Mouse (Mus musculus): ENCODE results near the gene Il17rd. TPM values are rescaled to one million over a fixed set of nuclear protein-coding genes. Genes with fewer than 3 reads are reported as not detected.

Il17rd gene
- total RNA-seq, 2 experiments from 2014 or later, result 3.3 to 3.7 TPM

- no peak for DNase-seq
These were observed 110.7 kb downstream of the Il17rd start for GRCm38 (mm10) chr14:27149401-27149800.

- DNase-seq, result no peak
These were observed 111.4 kb downstream of the Il17rd start for GRCm38 (mm10) chr14:27150011-27150640.

- DNase-seq, result no peak
These were observed 112.7 kb downstream of the Il17rd start for GRCm38 (mm10) chr14:27151432-27151831.

- DNase-seq, result no peak
These were observed 116.3 kb downstream of the Il17rd start for GRCm38 (mm10) chr14:27155088-27155487.

- DNase-seq, result no peak
These were observed 117.3 kb downstream of the Il17rd start for GRCm38 (mm10) chr14:27156032-27156431.

Other genes starting within 250 kb of the Il17rd start
- gene Asb14, start 144.4 kb upstream of the Il17rd start, total RNA-seq (2021), result not detected
- gene Appl1, start 67.7 kb upstream of the Il17rd start, total RNA-seq (2021), result 10 to 100 TPM; 65.1 to 68.9 TPM
- not detected for gene Hesx1, start 44.5 kb upstream of the Il17rd start, total RNA-seq (2021)
- gene Arhgef3, start 76.0 kb downstream of the Il17rd start, total RNA-seq (2021), result 10 to 100 TPM; 76.8 to 85.8 TPM